Mouse (Mus musculus) gastrocnemius, postnatal 10 days (tissue): ENCODE results near the gene Tut1. TPM values are rescaled to one million over a fixed set of nuclear protein-coding genes. Genes with fewer than 3 reads are reported as not detected.
"Not testable (repeated sequence)": the region's sequence is repeated elsewhere in the genome, so short reads cannot be mapped to it uniquely, and the experiment has no call there.

ENCODE experiments used
- DNase-seq: peaks from one replicate; pipeline ENCODE4 v3.0.0; 2021; ENCODE audit warnings: mixed read lengths
- total RNA-seq, 2 experiments: library from RNA; stranded (reverse); gene quantifications; 2 replicates each; pipeline ENCODE4 v1.2.3; 2021

Gene Tut1
- total RNA-seq, 2 experiments from 2014 or later, result 9.1 to 11.2 TPM

DNA sequence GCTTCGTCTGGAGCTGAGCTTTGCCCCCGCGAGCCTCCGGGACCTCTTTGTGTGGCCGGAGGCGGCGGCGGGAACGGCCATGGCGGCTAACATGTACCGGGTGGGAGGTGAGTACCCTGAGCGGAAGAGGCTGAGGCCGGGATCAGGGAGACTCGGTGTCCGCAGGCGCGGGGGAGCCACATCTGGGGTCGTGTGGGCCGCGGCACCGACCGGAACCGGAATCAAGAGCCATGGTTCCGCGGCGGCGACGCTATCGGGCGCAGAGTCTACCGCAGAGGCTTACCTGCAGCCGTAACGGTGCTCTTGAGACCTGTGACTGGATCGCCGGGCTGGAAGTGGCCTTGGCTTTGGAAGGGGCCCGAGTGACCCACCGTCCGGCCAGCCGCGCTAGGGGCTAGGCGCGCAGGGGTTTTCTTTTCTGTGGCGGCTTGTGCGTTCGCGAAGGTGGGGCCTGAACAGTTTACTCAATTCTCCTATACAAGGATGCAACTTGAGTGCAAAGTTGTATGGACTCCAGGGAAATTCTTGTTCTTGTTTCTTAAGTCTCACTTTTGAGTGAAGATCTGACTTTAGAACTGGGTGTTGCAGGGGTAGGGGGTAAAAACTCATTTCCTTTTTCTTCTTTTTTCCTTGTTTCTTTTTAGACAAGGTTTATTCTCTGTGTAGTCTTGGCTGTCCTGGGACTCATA is 11.2 kb upstream of the Tut1 start:
- no peak for DNase-seq

DNA sequence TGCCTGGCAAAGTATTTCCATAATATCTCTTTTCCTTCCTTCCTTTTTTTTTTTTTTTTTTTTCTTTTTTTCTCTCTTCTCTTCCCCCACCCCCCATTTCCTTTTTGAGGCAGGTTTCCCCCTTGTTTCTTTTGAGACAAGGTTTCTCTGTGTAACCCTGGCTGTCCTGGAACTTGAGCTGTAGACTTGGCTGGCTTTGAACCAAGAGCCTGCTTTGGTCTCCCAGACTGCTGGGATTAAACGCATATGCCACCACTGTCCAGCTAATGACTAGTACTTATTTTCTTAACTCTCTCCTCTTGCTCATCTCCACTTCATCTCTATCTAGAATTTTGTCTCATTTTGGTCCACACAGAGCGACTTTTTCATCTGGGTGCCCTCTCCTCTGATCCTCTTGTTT is 10.6 kb upstream of the Tut1 start:
- DNase-seq, result no peak

DNA sequence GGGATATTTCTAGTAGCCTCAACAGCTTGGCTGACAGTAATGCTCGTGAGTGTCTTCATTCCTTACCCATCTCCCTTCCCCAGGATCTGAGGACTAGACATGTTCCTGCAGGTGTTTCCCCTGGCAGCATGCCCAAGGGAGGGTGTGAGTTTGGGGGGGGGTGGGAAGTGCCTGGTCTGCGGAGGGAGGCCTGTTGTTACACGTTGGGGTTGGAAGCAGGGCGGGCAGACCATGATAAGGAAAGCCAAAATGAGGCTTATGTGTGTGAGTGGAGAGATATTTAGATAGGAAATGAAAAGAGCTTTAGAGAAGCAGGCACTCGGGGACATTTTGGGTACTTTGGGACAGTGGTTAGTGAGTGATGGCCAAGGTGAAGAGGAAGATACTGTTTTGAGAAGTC is 9.6 kb upstream of the Tut1 start:
- no peak for DNase-seq

DNA sequence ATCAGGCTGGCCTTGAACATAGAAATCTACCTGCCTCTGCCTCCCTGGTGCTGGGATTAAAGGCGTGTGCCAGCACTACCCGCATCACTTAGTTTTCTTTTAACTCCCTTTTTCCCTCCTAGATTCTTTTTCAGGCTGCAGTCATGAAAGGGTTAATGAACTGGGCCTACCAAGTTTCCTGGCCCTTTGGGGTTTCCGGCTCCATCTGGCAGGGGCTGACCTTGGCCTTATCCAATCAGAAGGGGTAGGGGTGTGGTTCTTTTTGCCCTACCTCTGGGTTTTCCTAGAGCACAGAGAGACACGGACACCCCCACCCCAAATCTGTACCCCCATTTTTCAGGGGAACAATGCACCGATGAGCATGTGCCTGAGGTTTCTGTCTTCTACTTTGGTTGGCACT is 8.9 kb upstream of the Tut1 start:
- DNase-seq, result peak; percentile 77

DNA sequence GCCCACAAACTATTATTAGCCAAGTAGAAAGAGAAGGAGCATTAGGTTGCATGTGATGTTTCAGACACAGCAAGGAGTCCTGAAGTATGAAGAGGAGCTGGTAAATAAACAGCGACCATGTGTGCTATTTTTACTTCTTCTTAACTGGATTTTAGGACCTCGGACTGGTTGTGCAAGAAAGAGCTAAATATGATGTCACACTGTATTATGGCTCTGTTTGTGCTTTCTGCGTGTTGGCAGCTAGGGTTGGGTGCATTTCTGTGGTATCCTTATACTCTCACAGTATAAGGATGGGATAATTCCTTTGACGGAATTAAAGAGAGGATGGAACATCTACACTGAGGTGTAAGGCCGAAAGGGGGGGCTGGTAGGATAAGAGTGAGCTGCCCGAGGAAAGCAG is 8.4 kb upstream of the Tut1 start:
- no peak for DNase-seq

DNA sequence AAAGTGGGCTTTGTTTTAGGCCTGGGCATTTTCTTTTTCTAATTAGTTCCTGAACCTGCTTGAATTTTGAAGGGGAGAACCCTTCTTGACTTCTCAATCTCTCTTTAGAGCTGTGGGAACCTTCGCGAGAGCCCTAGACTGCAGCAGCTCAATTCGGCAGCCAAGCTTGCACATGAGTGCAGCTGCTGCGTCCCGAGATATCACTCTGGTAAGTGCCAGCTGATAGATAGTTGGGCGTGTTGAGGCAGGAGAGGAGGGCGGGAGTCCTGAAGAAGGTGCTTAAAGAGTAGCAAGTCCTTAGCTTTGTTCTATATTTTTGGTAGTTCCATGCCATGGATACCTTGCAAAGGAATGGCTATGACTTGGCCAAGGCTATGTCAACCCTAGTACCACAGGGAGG is 6.7 kb upstream of the Tut1 start:
- no peak for DNase-seq

DNA sequence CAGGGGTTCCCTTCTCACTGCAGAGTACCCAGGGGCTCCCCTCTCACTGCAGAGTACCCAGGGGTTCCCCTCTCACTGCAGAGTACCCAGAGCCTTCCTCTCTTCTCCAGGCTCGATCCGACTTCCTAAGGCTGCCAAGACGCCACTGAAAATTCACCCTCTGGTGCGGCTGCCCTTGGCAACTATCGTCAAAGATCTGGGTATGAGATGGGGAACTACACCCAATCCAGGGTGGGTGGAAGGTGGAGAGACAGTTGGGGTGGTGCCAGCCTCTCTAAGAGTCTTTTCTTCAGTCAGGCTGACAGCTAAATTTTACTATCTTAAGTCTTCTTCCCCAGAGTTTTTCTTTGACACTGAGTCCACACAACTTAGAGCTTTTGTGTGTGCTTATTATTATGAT is 3.5 kb upstream of the Tut1 start:
- no peak for DNase-seq

DNA sequence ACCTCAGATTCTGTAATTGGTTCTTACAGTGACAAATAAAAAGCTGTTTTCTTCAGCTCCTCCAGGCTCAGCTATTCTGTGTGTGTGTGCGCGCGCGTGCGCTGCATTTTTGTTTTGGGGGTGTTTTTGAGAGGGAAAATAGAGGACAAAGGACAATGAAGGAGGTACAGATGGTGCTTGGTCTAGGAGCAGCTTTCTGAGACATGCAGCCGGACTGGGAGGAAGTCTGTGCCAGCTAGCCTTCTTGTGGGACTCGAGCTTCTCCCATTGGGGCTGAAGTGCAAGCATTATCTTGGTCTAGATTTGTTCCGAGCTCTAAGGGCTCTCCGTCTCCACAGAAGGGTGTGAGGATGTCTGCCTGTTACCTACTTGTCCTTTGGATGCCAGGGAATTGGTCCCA is 1.4 kb upstream of the Tut1 start:
- DNase-seq, result no peak

DNA sequence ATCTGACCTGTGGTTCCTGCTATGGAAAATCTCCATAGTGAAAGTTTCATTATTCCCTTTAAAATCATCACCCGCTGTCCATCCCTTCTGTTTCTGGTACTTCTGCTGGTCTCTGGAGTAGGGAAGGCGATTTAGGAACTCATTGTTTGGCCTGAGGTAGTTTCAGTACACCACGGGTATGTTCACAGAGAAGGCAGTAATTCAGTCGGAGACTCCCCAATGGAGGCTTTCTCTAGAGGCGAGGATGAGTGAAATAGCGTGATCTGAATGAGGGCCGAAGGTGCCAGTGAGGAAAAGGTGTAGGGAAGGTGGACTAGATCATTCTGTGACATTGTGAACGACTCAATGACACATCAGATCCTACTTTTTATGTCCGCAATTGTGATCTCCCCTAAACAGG is 524 bp downstream of the Tut1 start:
- no peak for DNase-seq

DNA sequence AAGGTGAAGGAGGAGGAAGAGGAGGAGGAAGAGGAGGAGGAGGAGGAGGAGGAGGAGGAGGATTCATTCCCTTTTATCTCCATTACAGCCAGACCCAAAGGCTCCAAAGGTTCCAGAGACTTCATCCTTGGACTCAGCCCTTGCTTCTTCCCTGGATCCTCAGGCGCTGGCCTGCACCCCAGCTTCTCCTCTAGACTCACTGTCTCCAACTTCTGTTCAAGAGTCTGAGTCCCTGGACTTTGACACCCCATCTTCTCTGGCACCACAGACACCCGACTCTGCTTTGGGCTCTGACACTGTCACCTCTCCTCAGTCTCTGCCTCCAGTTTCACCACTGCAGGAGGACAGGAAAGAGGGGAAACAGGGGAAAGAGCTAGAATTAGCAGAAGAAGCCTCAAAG is 8.6 kb downstream of the Tut1 start:
- DNase-seq, result no peak

DNA sequence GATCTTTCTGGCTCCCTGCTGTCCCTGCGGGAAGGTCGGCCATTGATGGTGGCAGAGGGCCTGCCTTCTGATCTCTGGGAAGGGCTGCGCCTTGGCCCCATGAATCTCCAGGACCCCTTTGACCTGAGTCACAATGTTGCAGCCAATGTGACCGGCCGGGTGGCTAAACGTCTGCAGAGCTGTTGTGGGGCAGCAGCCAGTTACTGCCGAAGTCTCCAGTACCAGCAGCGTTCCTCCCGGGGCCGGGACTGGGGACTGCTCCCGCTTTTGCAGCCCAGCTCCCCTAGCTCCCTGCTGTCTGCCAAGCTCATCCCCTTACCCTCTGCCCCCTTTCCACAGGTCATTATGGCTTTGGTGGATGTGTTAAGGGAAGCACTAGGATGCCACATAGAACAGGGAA is 11.4 kb downstream of the Tut1 start:
- DNase-seq, result no peak

DNA sequence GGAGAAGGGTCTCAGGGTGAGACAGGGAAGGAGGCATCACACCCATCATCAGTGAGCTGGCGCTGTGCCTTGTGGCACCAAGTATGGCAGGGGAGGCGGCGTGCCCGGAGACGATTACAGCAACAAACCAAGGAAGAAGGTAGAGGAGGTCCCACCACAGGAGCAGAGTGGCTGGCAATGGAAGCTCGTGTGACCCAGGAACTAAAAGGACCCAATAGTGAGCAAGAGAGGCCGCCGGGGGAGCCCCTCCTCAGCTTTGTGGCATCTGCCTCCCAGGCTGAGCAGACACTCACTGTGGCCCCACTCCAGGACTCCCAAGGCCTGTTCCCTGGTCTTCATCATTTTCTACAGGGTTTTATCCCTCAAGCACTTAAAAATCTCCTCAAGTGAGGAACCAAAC is 12.1 kb downstream of the Tut1 start:
- peak; percentile 31 for DNase-seq

DNA sequence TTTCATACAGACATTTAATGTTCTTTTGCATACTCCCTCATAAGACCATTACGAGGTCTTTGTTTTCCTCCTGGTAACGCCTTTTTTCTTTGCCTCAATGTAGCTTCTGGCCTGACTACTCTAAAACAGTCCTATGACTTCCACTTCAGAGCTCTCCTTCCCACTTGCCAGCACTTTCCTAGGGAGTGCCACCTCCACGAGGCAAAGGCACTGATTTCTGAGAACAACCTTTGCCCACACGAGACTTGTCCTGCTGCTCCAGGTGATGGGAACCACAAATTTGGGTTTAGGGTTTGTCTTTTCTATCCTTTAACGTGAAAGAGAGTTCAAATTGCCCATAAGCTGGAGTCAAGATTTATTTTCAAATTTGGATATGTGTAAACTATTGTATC is 12.5 kb downstream of the Tut1 start:
- no peak for DNase-seq

DNA sequence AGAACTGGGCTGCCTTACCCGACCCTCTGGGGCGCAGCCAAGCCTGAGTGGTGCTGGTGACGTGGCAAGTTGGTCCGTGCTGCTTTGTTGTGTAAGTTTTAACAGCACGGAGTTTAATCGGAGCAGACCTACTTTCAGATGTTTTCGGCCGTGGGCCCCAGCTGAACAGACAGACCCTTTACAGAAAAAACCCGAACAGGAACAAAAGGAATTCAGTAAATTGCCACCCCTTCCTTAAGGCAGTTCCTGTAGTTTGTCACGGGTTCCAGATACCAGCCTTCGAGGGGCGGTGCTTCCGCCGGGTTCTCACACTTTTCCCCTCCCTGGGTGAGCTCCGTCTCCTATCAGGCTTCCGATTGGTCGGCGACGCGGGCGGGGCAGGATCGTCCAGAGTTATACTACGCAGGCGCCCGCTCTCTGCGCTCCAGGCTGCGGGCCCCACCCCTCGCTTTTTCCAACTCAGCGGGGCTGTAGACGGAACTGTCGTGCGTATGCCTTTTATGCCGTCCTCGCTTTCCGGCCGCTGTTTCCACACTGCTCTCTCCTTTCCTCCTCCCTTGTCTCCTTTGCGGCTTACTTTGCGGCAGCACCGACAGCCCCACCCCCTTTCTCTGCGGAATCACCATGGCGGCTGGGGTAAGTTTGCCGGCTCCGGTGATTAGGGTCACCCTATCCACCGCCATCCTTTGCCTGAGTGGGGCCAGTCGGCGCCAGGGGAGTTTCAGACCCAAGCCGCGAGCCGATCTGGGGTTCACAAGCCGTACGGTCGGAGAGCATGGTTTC is 13.1 kb downstream of the Tut1 start, which contains the start of gene Eef1g:
Gene Eef1g, plus strand, starts transcription at position 452 of the 783 bp plus-strand sequence.
- DNase-seq, result peak; percentile 94

DNA sequence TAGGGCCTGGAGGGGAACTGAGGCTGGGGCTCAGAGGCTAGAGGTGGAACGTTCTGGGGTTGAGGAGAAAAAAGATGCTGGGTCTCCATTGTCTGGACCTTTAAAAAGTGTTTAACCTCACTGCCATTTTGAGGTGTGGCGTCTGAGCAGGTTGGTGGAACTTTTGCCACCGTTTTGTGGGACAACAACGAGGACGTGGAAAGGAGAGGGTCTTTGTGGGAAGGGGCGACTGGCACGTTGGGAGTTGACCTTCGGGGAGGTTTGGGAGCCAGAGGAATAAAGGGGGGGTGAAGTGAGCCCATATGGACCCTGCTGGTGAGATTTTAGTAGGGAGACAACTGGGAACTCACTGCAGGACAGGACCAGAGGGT is 13.7 kb downstream of the Tut1 start:
- no peak for DNase-seq

DNA sequence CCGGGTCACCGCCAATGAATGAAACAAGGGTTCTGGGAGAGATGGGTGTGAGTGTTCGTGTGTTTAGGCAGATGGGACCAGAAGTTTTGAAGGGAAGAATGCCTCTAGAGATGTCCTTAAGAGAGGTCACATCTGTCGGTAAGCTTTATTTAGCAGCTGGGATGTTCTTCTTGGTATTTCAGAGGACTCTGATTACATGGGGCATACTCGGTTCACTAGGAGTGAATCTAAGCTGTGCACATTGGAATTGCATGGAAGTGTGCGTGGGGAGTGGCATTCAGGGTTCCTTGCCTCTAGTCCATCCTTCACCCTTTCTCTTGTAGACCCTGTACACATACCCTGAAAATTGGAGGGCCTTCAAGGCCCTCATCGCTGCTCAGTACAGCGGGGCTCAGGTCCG is 14.2 kb downstream of the Tut1 start:
- DNase-seq, result no peak

DNA sequence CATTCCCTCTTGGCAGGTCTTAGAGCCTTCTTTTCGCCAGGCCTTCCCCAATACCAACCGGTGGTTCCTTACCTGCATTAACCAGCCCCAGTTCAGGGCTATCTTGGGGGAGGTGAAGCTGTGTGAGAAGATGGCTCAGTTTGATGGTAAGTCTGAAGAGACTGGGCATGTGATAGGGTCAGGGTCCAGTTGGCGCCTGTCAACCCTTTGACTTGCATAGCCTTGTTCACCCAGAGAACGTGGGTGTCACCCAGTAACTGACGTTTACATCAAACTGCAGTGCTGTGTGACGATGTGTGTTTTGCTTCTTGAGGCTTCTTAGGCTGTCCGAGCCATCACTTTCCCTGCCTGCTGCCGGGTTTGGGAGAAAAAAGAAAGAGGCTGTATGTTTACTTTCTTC is 18.8 kb downstream of the Tut1 start:
- DNase-seq, result not testable (repeated sequence)

DNA sequence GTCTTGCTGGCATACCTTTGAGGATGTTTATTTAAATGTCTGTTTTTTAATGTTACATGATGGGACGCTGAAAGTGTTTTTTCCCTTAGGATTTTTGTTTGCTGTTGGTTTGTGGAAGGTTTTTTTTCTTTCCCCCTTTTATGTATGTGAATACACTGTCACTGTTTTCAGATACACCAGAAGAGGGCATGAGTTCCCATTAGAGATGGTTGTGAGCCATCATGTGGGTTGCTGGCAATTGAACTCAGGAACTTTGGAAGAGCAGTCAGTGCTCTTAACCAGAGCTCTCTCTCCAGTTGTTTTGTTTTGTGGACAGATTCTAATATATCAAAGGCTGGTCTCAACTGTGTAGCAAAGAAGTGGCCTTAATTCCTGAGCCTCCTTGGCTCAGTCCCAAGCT is 21.0 kb downstream of the Tut1 start:
- DNase-seq, result no peak

DNA sequence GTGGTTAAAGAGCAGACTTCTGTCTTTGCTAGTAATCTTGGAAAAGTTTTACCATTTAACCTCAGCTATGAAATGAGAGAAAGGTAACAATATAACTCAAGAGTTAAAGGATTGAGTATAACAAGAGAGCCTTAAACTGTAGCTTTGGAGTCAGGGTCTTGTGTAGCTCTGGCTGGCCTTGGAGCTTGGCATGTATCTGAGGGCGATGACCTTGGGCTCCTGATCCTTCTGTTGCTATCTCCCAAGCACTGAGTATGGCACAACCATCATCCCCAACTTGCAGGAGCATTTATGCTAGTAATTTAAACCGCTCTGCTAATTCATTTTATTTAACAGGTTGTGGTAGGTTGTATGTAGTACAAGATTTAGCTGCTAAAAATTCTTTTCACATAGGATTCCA is 21.8 kb downstream of the Tut1 start:
- no peak for DNase-seq

DNA sequence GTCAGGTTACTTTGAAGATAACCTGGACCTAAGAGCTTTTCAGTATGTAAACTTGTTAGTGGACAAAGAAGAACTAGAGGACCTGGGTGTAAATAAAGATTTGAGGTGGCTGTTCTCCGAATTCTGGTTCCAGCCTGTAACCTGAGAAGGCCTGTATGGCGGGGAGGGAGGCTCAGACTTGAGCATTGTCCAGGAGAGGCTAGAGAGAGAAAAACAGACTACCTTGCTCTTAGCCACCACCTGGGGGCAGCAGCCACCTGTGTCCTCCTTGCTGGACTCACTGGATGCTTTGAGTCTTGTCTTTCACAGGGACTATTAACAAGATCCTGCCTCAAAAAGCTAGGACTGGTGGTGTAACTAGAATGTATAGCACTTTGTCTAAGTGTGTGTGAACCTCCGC is 22.9 kb downstream of the Tut1 start:
- peak; percentile 52 for DNase-seq

DNA sequence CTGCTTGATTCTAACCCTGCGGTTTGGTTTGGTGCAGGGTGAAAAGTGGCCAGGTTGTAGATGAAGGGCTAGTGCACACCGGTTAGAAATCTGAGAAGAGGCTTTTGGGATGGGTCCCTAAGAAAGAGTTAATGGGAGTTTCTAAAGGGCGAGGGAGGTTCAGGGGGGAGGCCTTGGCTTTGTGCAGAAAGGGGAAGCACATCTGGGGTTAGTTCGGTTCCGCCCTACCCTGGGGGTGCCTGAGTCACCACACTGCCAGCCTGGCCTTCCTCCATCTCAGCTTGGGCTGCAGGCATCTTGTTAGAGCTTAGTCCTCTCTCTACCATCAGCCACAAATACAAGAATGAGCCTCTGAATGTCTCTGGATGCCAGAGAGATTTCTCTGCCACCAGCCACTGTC is 27.1 kb downstream of the Tut1 start:
- DNase-seq, result no peak

DNA sequence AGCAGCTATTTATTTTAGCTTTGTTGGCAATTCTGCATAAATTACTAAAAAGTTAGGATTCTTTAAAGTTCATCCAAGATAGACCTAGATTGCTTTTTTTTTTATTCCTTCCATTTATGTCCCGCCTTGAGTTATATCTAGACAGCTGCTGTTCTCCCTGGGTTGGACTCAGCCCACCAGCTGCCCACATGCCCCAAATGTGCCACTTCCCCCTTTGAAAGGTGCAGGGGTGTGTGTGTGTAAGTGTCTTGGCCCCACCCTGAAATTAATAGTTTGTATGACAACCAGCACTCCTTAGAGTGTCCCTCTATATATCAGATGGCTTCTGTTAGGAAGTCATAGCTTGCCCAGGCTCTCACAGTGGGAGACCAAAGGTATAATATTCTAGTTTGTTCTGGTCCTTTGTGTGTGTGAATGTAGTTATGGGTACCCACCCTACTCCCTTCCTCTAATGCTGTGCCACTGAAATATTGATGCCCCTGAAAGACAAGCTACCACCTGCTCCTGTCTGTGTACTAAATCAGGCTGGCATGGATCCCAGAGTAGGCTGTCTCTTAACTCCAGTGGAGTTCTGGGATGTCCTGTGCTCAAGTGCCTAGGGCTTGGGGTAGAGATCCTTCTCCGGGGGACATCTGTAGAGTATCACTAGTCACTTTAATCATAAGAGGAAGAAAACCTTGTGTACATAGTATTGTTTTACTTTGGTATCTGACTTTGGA is 28.0 kb downstream of the Tut1 start:
- DNase-seq, result peak; percentile 57
